Mouse (Mus musculus) hindbrain, embryonic 10.5 days (tissue): ENCODE results near the gene Atp4b. TPM values are rescaled to one million over a fixed set of nuclear protein-coding genes. Genes with fewer than 3 reads are reported as not detected.

Experiments used
- DNase-seq: peaks from one replicate; pipeline ENCODE4 v3.0.0-alpha.2; 2017; ENCODE audit warnings: low spot score
- H3K27ac ChIP-seq: fragments of 300-500 bp; sonication (generic); 2 replicates; pipeline ENCODE4 v1.5.1; 2016; ENCODE audit warnings: mild to moderate bottlenecking, moderate library complexity
- H3K27me3 ChIP-seq: fragments of 300-500 bp; sonication (generic); 2 replicates; pipeline ENCODE4 v1.6.1; 2016; ENCODE audit warnings: mild to moderate bottlenecking; ENCODE audit not compliant: poor library complexity, insufficient read depth, severe bottlenecking
- H3K36me3 ChIP-seq: fragments of 300-500 bp; sonication (generic); 2 replicates; pipeline ENCODE4 v1.6.1; 2016; ENCODE audit warnings: mild to moderate bottlenecking, moderate library complexity
- H3K4me1 ChIP-seq: fragments of 300-500 bp; sonication (generic); replicated peaks from 2 replicates; pipeline ENCODE4 v1.6.1; 2016; ENCODE audit warnings: mild to moderate bottlenecking
- H3K4me3 ChIP-seq: fragments of 300-500 bp; sonication (generic); 2 replicates; pipeline ENCODE4 v1.5.1; 2016; ENCODE audit warnings: mild to moderate bottlenecking, moderate library complexity
- H3K9me3 ChIP-seq: fragments of 300-500 bp; sonication (generic); 2 replicates; pipeline ENCODE4 v1.6.1; 2016; ENCODE audit warnings: mild to moderate bottlenecking, moderate library complexity
- WGBS: fragments of 180-500 bp; shearing (Covaris S2); methylation state at CpG from one replicate; pipeline ENCODE4 v1.1.7; 2016; 5-methylcytosine and 5-hydroxymethylcytosine counted together
- polyA plus RNA-seq: library from polyadenylated mRNA; unstranded; fragments of >200 nt; fragmentation: Nextera tagmentation; extraction: Ambion mirVana; gene quantifications from 2 replicates; pipeline ENCODE4 v1.2.1, GENCODE M21; 2016

The Atp4b gene
- polyA plus RNA-seq, 1 experiment from 2014 or later = 0.18 TPM

DNA sequence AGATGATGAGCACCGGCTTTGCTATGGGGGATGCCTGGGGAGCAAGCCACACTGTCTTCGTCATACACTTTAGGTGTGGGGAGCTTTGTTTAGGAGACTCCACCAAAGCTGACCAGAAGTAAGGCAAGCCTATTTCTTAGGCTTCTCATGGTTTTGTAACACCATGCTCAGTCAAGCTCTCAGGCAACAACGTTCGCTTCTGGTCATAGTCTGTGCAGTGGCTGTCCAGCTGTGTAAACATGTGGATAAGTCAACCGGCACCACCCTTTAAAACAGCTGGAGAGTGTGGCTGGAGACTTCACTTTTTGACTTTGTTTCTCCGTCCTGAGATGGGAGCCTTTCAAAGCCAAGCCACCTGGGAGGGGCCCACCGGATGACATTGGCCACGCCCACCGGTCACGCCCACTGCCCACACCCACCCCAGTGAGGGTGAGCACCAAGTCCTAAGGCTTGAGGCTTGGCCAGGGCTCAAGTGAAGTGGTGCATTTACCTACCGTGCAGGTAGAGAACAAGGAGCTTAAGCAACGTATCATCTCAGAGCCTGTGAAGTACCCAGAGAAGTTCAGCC lies 17.3 kb upstream of the Atp4b start:
- Histone ChIP-seq H3K27me3 (no peaks in the 10 kb centered on the region), H3K9me3 (no peaks in the 10 kb centered on the region), H3K4me1 (no peaks in the 10 kb centered on the region), H3K36me3 (no peaks in the 10 kb centered on the region), H3K27ac (no peak overlapping the region), H3K4me3 (no peak overlapping the region)
- peak; percentile 11 for DNase-seq
- 53% methylated on average over 12 of the region's 12 CpGs for WGBS

DNA sequence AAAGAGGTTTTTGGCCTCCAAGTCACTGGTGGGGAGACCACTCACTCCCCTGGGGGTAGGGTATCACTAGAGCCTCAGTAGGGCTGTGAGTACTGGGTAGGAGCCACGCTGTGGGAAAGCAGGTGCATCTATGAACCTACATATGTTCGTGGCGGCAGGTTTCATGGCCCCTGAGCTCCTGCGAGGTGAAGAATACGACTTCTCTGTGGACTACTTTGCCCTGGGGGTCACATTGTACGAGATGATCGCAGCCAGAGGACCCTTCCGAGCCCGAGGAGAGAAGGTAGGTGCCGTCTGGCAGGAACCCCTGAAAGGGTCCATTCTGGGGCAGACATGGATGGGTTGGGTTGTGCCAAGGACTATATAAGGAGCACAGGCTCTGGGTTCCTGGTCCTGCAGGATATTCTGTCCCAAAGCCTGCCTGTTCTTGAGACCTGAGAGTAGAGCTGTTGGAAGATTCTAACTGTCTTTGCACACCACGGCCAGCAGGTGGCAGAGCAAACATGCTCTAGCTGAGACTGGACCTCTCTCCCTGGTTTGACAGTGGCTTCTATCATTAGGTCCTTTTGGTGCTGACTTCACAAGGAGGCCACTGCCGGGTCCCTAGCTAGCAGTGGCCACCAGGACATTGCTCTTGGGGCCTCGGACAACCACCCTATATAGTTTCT lies 16.4 kb upstream of the Atp4b start:
- WGBS = 66% methylated on average over 13 of the region's 13 CpGs
- no peaks in the 10 kb centered on the region for H3K4me1 ChIP-seq
- H3K36me3 ChIP-seq = no peaks in the 10 kb centered on the region
- no peak overlapping the region for H3K4me3 ChIP-seq
- no peaks in the 10 kb centered on the region for H3K27me3 ChIP-seq
- peak; percentile 70 for DNase-seq
- no peak overlapping the region for H3K27ac ChIP-seq
- no peaks in the 10 kb centered on the region for H3K9me3 ChIP-seq

DNA sequence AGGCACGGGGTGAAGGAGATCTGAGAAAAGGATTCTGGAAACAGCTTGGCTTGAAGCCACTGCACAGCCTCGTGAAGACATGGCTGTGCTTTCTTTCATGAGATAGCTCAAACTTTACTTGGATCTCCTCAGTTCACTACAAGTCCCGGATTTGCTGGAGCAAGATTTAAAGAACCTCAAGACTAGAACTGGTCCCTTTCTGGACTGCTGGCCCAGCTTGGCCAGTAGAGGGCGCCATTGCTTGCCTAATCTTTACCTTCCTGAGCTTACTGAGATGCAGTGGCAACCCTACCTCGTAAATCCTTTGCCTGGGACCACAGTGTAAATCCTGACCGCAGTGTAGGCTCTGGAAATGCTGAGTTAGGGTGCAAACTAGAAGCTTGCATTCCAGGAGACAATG lies 15.0 kb upstream of the Atp4b start:
- Histone ChIP-seq H3K9me3 (no peaks in the 10 kb centered on the region), H3K27me3 (no peaks in the 10 kb centered on the region), H3K4me3 (no peak overlapping the region), H3K4me1 (0 out of 2 replicates have a peak, but pooled peaks cover 3% of the 10 kb centered on the region), H3K27ac (no peak overlapping the region), H3K36me3 (no peaks in the 10 kb centered on the region)
- WGBS = 32% methylated on average over 6 of the region's 6 CpGs
- peak; percentile 72 for DNase-seq

DNA sequence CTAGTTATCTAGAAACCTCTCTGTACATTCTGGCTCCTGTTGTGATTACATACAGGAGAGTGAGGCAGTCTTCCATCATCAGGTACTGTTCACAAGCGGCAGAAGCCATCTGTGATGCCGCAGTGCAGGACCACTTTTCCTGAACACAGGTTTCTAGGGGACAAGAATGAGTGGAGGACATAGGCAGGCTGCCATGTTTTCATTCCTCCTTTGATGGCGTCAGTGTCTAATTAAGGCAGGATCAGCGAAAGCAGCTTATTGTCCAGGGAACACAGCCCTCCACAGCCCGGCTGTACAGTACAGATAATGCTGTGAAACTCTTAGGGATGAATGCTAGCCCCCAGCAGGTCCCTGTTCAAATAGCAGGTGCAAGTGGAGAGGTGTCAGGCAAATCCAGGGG lies 9.4 kb upstream of the Atp4b start:
- H3K27ac ChIP-seq = no peak overlapping the region
- no peak for DNase-seq
- WGBS = 87% methylated on average over 5 of the region's 5 CpGs

DNA sequence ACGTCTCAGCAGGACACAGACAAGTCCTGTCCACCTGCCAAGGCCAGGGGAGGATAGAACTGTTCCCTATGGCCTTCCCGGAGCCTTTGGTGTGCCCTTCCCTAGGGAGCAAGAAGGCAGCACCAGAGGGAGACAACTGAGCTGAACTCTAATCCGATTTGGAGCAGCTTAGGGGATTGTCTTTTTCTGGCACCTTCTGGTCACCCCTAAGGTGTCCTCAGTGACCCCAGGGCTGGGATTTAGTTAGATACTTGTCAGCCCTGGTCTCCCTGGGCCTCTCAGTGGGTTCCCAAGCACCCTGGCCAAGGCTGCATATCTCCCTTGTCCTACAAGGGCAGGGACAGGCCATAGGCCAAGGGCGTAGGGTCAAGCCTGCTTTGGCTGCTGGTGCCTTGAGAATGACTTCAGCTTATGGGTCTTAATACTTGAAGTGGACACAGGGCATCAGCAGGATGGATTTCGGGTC lies 8.1 kb upstream of the Atp4b start, which contains the start of gene Grk1:
Gene Grk1, plus strand, starts transcription at position 416 of the 466 bp plus-strand sequence.
- Histone ChIP-seq H3K4me1 (0 out of 2 replicates have a peak, but pooled peaks cover 3% of the 10 kb centered on the region), H3K27ac (no peak within 1 kb of the TSS), H3K27me3 (no peaks in the 10 kb centered on the region), H3K4me3 (no peak within 1 kb of the TSS), H3K36me3 (no peaks in the 10 kb centered on the region), H3K9me3 (no peaks in the 10 kb centered on the region)
- no peak for DNase-seq
- WGBS = 79% methylated on average over 5 of the region's 5 CpGs

More for the DNA sequence above, 9.4 kb upstream of the Atp4b start:
- no peaks in the 10 kb centered on the region for H3K36me3 ChIP-seq
- H3K4me3 ChIP-seq = no peak overlapping the region
- H3K4me1 ChIP-seq = 0 out of 2 replicates have a peak, but pooled peaks cover 3% of the 10 kb centered on the region
- no peaks in the 10 kb centered on the region for H3K9me3 ChIP-seq
- H3K27me3 ChIP-seq = no peaks in the 10 kb centered on the region

DNA sequence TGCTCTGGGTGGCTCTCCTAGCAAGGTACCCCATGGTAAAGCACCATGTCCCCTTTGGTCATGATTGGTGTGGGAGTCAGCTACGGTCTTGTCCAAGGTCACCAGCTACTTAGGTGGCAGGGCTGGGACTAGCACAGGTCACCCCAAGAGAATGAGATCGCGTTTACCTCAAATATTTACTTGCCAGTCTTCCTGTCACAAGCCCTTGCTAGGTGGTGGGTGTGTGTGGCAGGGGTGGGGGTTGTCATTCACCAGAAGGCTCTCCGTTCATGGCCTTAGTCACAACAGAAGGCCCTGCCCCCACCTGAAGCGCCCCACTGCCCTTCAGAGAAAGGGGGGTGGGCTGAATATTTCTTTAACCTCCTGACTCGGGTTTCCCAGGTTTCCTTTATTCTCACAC lies 6.9 kb upstream of the Atp4b start:
- Histone ChIP-seq H3K36me3 (no peaks in the 10 kb centered on the region), H3K4me1 (0 out of 2 replicates have a peak, but pooled peaks cover 3% of the 10 kb centered on the region), H3K27me3 (no peaks in the 10 kb centered on the region), H3K9me3 (no peaks in the 10 kb centered on the region), H3K4me3 (no peak overlapping the region), H3K27ac (no peak overlapping the region)
- DNase-seq = no peak
- 80% methylated on average over 6 of the region's 6 CpGs for WGBS

DNA sequence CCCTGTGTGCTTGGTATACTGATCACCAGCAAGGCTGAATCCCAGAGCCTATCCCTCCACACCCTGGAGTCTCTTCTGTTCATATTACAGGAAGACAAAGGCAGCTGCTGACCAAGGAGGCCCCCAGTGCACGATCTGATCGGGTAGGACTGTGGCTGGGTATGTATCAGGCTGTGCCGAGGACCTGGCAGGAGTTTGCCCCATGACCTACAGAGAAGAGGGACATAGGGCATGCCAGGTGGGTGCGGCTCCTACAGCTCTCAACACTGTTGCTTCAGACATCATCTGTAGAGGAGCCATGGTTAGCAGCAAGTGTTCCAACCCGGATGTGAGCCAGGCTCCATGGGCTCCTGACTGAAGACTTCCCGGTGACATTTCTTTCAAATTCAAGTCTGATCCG lies 2.8 kb downstream of the Atp4b start:
- Histone ChIP-seq H3K4me3 (no peak overlapping the region), H3K27me3 (no peaks in the 10 kb centered on the region), H3K36me3 (no peaks in the 10 kb centered on the region), H3K27ac (no peak overlapping the region), H3K4me1 (no peaks in the 10 kb centered on the region), H3K9me3 (no peaks in the 10 kb centered on the region)
- WGBS = 90% methylated on average over 7 of the region's 7 CpGs
- DNase-seq = no peak

DNA sequence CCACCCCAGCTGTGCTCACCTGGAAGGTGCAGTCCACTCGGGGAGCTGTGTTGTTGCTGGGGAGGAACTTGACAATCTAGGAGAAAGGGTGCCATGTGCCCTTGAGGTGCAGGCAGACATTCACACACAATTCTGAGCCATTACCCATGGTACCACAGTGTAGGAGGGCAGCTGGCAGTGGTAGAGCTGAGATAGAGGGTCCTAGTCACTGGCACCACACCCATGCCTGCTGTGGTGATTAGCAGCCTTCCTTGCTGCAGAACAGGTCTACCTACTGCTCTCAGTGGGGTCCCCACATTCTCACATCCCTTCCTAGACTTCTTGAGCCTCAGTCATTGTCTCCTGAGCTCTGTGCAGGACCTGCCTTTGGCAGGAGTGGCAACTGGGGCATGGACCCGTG lies 7.9 kb downstream of the Atp4b start:
- H3K4me1 ChIP-seq = no peaks in the 10 kb centered on the region; the same call in 1 of the 2 replicates
- DNase-seq = no peak
- H3K4me3 ChIP-seq = no peak overlapping the region
- H3K9me3 ChIP-seq = no peaks in the 10 kb centered on the region
- no peak overlapping the region for H3K27ac ChIP-seq
- no peaks in the 10 kb centered on the region for H3K36me3 ChIP-seq
- H3K27me3 ChIP-seq = no peaks in the 10 kb centered on the region
- WGBS = 88% methylated on average over 2 of the region's 2 CpGs

DNA sequence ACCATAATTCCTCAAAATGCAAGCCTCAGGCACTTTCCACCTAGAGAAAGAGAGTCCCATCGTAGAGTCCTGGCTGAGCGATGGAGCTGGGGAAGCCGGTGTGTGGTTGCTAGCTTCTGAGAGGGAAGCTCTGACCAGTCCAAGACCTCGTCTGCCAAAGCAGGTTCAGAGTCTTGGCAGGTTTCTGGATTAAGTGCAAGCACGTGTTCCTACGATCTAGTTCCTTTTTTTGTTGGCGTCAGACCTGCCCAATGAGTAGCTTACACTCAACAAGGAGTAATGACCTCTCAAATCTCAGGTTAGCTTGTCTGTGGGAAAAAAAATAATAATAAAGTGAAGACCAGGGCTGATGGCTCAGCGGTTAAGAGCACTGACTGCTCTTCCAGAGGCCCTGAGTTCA lies 8.9 kb downstream of the Atp4b start:
- Histone ChIP-seq H3K9me3 (no peaks in the 10 kb centered on the region), H3K27ac (no peak overlapping the region), H3K4me3 (no peak overlapping the region), H3K4me1 (no peaks in the 10 kb centered on the region; the same call in 1 of the 2 replicates), H3K36me3 (no peaks in the 10 kb centered on the region), H3K27me3 (no peaks in the 10 kb centered on the region)
- DNase-seq = no peak
- WGBS = 94% methylated on average over 8 of the region's 8 CpGs

DNA sequence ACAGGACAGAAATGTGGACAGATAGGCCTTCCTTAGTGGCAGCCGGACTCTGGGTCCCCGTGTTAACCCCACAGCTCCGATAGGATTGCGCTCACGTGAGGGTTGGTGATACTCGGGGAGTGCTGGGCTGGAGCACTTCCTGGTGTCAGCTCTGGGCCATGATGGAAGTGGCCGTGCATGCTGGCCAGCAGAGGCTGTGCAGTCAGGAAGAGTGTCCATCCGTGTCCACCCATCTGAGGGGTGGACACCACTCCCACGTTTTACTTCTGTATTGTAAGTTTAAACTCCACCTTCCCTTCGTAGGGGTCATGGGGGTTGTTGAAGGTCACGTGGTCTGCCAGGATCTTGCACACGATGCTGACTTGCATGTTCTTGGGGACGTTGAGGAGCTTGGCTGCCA lies 10.3 kb downstream of the Atp4b start:
- WGBS = 74% methylated on average over 13 of the region's 13 CpGs
- Histone ChIP-seq H3K9me3 (no peaks in the 10 kb centered on the region), H3K36me3 (peaks cover under 1% of the 10 kb centered on the region; the same call in 1 of the 2 replicates), H3K4me3 (no peak overlapping the region), H3K4me1 (no peaks in the 10 kb centered on the region; the same call in 1 of the 2 replicates), H3K27me3 (no peaks in the 10 kb centered on the region), H3K27ac (no peak overlapping the region)
- no peak for DNase-seq

DNA sequence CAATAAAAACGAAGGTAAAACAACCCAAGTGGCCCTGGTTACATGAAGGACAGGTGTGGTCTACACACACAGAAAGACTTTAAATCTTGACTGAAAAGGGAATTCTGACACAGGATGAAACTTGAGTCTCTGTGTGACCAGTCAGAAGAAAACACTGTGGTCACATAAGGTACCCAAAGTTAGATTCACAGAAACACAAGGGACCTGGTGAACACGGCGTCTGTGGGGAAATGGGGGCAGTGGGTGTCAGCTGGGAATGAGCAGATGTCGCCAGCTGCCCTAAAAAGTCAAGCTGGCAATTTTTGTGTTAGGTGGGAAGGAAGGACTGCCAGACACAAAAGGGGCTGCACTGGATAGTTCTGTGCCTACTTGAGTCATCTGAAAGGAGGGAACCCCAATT lies 13.6 kb downstream of the Atp4b start:
- Histone ChIP-seq H3K4me1 (no peaks in the 10 kb centered on the region; the same call in 1 of the 2 replicates), H3K36me3 (peaks cover 33% of the 10 kb centered on the region), H3K4me3 (no peak overlapping the region), H3K27ac (no peak overlapping the region), H3K9me3 (no peaks in the 10 kb centered on the region), H3K27me3 (no peaks in the 10 kb centered on the region)
- DNase-seq = no peak
- 95% methylated on average over 4 of the region's 4 CpGs for WGBS

DNA sequence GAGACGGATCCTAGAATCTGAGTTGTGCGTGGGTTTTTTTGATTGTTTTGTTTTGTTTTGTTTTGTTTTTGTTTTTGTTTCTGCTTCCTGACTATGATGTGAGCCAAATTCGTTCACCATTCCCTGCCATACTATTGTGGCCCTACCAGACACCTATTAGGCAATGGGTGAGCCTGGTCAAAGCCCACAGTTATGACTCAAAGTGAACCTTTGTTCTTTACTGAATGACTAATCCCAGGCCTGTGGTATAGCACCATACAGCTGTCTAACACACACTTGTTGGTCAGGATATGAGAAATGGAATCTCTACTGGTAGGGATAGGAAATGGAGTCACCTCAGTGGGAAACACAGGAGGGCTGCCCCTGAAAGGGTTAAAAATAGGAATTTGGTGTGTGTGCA lies 14.1 kb downstream of the Atp4b start:
- 87% methylated on average over 3 of the region's 3 CpGs for WGBS
- DNase-seq = no peak
- Histone ChIP-seq H3K4me3 (no peak overlapping the region), H3K4me1 (no peaks in the 10 kb centered on the region; the same call in 1 of the 2 replicates), H3K27ac (no peak overlapping the region), H3K9me3 (no peaks in the 10 kb centered on the region), H3K36me3 (peaks cover 36% of the 10 kb centered on the region), H3K27me3 (no peaks in the 10 kb centered on the region)

DNA sequence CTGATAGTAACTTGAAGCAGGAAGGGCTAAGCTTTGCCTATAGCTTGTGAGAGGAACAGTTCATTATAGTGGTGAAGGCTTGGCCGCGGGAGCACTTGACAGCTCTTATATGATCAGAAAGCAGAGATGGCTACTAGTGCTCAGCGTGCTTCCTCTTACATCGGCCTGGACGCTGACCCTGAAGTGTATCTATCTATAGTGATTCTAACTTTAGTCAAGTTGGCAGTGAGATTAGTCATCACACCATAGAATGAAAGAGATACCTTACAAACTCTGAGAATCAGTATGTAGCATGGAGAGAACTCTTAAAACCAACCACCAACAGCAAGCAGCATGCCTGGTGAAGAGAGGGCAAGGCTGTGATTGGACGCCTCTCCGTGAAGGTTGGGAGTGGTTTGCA lies 15.0 kb downstream of the Atp4b start:
- H3K27me3 ChIP-seq = no peaks in the 10 kb centered on the region
- no peak for DNase-seq
- WGBS = 89% methylated on average over 7 of the region's 7 CpGs
- peaks cover 45% of the 10 kb centered on the region for H3K36me3 ChIP-seq
- H3K4me1 ChIP-seq = no peaks in the 10 kb centered on the region; the same call in 1 of the 2 replicates
- H3K4me3 ChIP-seq = no peak overlapping the region
- H3K9me3 ChIP-seq = no peaks in the 10 kb centered on the region
- no peak overlapping the region for H3K27ac ChIP-seq
